10 mouse cellular contexts compared by ENCODE assay signal in genomic region chr1:66323461-66323860, GRCm38 (mm10).
A peak's percentile ranks its signal among the peaks of the same experiment; 100 is the strongest.
DNase-seq lines count a peak whose midpoint lies in the region; ATAC-seq lines count a peak whose summit lies in the region.
"Had no signal": no experiment of that assay in that cellular context is flagged by ENCODE, and none has a peak within 500 bp of the region (broad histone marks: within the 10 kb centered on the region; RNA-seq: fewer than 3 reads in every experiment).

No protein-coding gene starts in this region.

- H3K9me3 ChIP-seq in hindbrain, embryonic 15.5 days = no peaks in the 10 kb centered on the region
- H3K9me3 ChIP-seq in midbrain, embryonic 10.5 days (replicated peaks) = no peaks in the 10 kb centered on the region

- no peaks in the 10 kb centered on the region for H3K36me3 ChIP-seq in hindbrain, embryonic 15.5 days
- no peaks in the 10 kb centered on the region for H3K36me3 ChIP-seq in midbrain, embryonic 10.5 days

- 28% methylated on average over 9 of the region's 9 CpGs for WGBS in hindbrain, embryonic 15.5 days
- WGBS in midbrain, embryonic 10.5 days = 84% methylated on average over 9 of the region's 9 CpGs

- DNase-seq in layer of hippocampus, adult 11-12 months (ENCODE audit: low spot score) = peak; percentile 54
- no peak for DNase-seq in layer of hippocampus, adult 9-10 months (ENCODE audit: low spot score)
- no peak for DNase-seq in midbrain, embryonic 10.5 days (ENCODE audit: low spot score)
- peak; percentile 18 to 64 for DNase-seq in right cerebral cortex, postnatal 36 days (ENCODE audit: low spot score in 2 of 2)
- no peak for DNase-seq in testis, postnatal 10 days (ENCODE audit: low spot score)
- DNase-seq in heart, postnatal 25 days (ENCODE audit: low spot score) = no peak
- DNase-seq in thymus, adult 18-20 months = no peak
- DNase-seq: kidney, adult 2 months; liver, postnatal 0 days had no signal

- H3K4me2 ChIP-seq in hindbrain, embryonic 15.5 days = peak overlapping the region; percentile 63

- peak overlapping the region; percentile 48 for H3K9ac ChIP-seq in hindbrain, embryonic 15.5 days
- H3K9ac ChIP-seq: liver, postnatal 0 days had no signal

- peak overlapping the region; percentile 45 for H3K4me3 ChIP-seq in hindbrain, embryonic 15.5 days
- H3K4me3 ChIP-seq in midbrain, embryonic 10.5 days = peak overlapping the region; percentile 47; the same call in 1 of the 2 replicates

- peaks cover 52% of the 10 kb centered on the region for H3K4me1 ChIP-seq in hindbrain, embryonic 15.5 days (replicated peaks)
- H3K4me1 ChIP-seq in midbrain, embryonic 10.5 days = peaks cover 31% of the 10 kb centered on the region

- H3K27me3 ChIP-seq in hindbrain, embryonic 15.5 days = no peaks in the 10 kb centered on the region
- no peaks in the 10 kb centered on the region for H3K27me3 ChIP-seq in midbrain, embryonic 10.5 days (ENCODE audit: low read depth, poor library complexity, severe bottlenecking)

- peak overlapping the region; percentile 98 for H3K27ac ChIP-seq in hindbrain, embryonic 15.5 days (replicated peaks)
- H3K27ac ChIP-seq in midbrain, embryonic 10.5 days (replicated peaks) = no peak overlapping the region

- intact Hi-C loops in heart, postnatal 25 days (cut with DNase I) = no loop called here

- peak; percentile 44 for ATAC-seq in hindbrain, embryonic 15.5 days (ENCODE audit: low FRiP score, low read depth)
- ATAC-seq: liver, postnatal 0 days had no signal

Comparison
In these comparisons a context has a peak if more than half of its experiments do, and no peak if none do; other contexts are left out.
1. DNase-seq: peak in layer of hippocampus, adult 11-12 months (single experiment) and right cerebral cortex, postnatal 36 days (2 of 2); none in layer of hippocampus, adult 9-10 months (single experiment), midbrain, embryonic 10.5 days (single experiment), testis, postnatal 10 days (single experiment), heart, postnatal 25 days (single experiment) and thymus, adult 18-20 months (0 of 2).